Mouse (Mus musculus): ENCODE measurements around the gene Adgre1. TPM values are rescaled to one million over a fixed set of nuclear protein-coding genes. Genes with fewer than 3 reads are reported as not detected.

Adgre1 gene
- polyA plus RNA-seq, 2 experiments from 2014 or later, result 0.24 TPM; not detected in 1

Other genes starting within 250 kb of the Adgre1 start
- 1 to 10 TPM; 1.1 to 2.1 TPM for gene Cd70, start 208.9 kb upstream of the Adgre1 start, polyA plus RNA-seq (2017; shearing (Covaris generic))
- gene Tnfsf14, start 164.5 kb upstream of the Adgre1 start, polyA plus RNA-seq (2017; shearing (Covaris generic)), result 10 to 100 TPM in 1 of 2 experiments, 1 to 10 TPM in 1; 7.9 to 12.8 TPM
- gene C3, start 130.6 kb upstream of the Adgre1 start, polyA plus RNA-seq (2017; shearing (Covaris generic)), result under 1 TPM in 1 of 2 experiments, not detected in 1; 0.41 TPM
- 10 to 100 TPM; 46.4 to 55.8 TPM for gene Gpr108, start 110.2 kb upstream of the Adgre1 start, polyA plus RNA-seq (2017; shearing (Covaris generic))
- gene Trip10, start 109.2 kb upstream of the Adgre1 start, polyA plus RNA-seq (2017; shearing (Covaris generic)), result 1 to 10 TPM; 1.7 to 2.5 TPM
- 10 to 100 TPM; 74.1 to 83.7 TPM for gene Vav1, start 79.6 kb upstream of the Adgre1 start, polyA plus RNA-seq (2017; shearing (Covaris generic))
- gene Vmn2r120, start 186.8 kb downstream of the Adgre1 start, polyA plus RNA-seq (2017; shearing (Covaris generic)), result under 1 TPM in 1 of 2 experiments, not detected in 1; 0.05 TPM